Mouse (Mus musculus): ENCODE measurements around the gene Igf2bp3. TPM values are rescaled to one million over a fixed set of nuclear protein-coding genes. Genes with fewer than 3 reads are reported as not detected.

The Igf2bp3 gene
- polyA plus RNA-seq, 1 experiment: 0.30 TPM

- Histone ChIP-seq H3K79me2 (ENCODE audit: control insufficient read depth, insufficient read depth) (no peaks in the 10 kb centered on the region), H3K79me3 (ENCODE audit: low read depth) (no peaks in the 10 kb centered on the region)
- TF ChIP-seq USF1 (IDR thresholded peaks at IDR 0.05; ENCODE audit: low read depth) (no peak), CTCF (IDR thresholded peaks at IDR 0.05; ENCODE audit: control insufficient read depth, insufficient read depth, insufficient read length) (no peak), MAX (IDR thresholded peaks at IDR 0.05) (no peak), MYOD1 (IDR thresholded peaks at IDR 0.05; ENCODE audit: control insufficient read depth, insufficient read length, low read depth) (no peak), FOSL1 (IDR thresholded peaks at IDR 0.05; ENCODE audit: insufficient read depth, low read length, poor library complexity, severe bottlenecking) (no peak), MYOG (IDR thresholded peaks at IDR 0.05; ENCODE audit: control insufficient read depth, extremely low read depth, insufficient read length) (no peak), CEBPB (IDR thresholded peaks at IDR 0.05; ENCODE audit: low read depth) (no peak)
These were observed 40.1 kb downstream of the Igf2bp3 start for GRCm38 (mm10) chr6:49174616-49175015.

GRCm38 (mm10) chr6:49173674-49174073 is 41.1 kb downstream of the Igf2bp3 start:
- H3K79me3 ChIP-seq (ENCODE audit: low read depth): no peaks in the 10 kb centered on the region
- H3K79me2 ChIP-seq (ENCODE audit: control insufficient read depth, insufficient read depth): no peaks in the 10 kb centered on the region
- H3K27me3 ChIP-seq (ENCODE audit: control insufficient read depth, insufficient read depth, insufficient read length): peaks cover 12% of the 10 kb centered on the region
- TF ChIP-seq MYOG (IDR thresholded peaks at IDR 0.05; ENCODE audit: control insufficient read depth, extremely low read depth, insufficient read length): no peak
- TF ChIP-seq MAX (IDR thresholded peaks at IDR 0.05): no peak
- TF ChIP-seq USF1 (IDR thresholded peaks at IDR 0.05; ENCODE audit: low read depth): no peak
- TF ChIP-seq FOSL1 (IDR thresholded peaks at IDR 0.05; ENCODE audit: insufficient read depth, low read length, poor library complexity, severe bottlenecking): no peak
- no peak for TF ChIP-seq CTCF (IDR thresholded peaks at IDR 0.05; ENCODE audit: control insufficient read depth, insufficient read depth, insufficient read length)
- no peak for TF ChIP-seq CEBPB (IDR thresholded peaks at IDR 0.05; ENCODE audit: low read depth)
- TF ChIP-seq MYOD1 (IDR thresholded peaks at IDR 0.05; ENCODE audit: control insufficient read depth, insufficient read length, low read depth): no peak
- no peak overlapping the region for H3K4me3 ChIP-seq (ENCODE audit: insufficient read depth, poor library complexity, severe bottlenecking)
- H3K36me3 ChIP-seq (ENCODE audit: control insufficient read depth, insufficient read depth): no peaks in the 10 kb centered on the region
- H3ac ChIP-seq (ENCODE audit: control insufficient read depth, insufficient read length, low read depth): no peak overlapping the region

More at GRCm38 (mm10) chr6:49174616-49175015, 40.1 kb downstream of the Igf2bp3 start:
- H3ac ChIP-seq (ENCODE audit: control insufficient read depth, insufficient read length, low read depth): no peak overlapping the region
- no peaks in the 10 kb centered on the region for H3K36me3 ChIP-seq (ENCODE audit: control insufficient read depth, insufficient read depth)
- H3K4me3 ChIP-seq (ENCODE audit: insufficient read depth, poor library complexity, severe bottlenecking): no peak overlapping the region
- peaks cover 12% of the 10 kb centered on the region for H3K27me3 ChIP-seq (ENCODE audit: control insufficient read depth, insufficient read depth, insufficient read length)

- H3K27me3 ChIP-seq (ENCODE audit: control insufficient read depth, insufficient read depth, insufficient read length): peaks cover 10% of the 10 kb centered on the region
- no peak overlapping the region for H3ac ChIP-seq (ENCODE audit: control insufficient read depth, insufficient read length, low read depth)
- H3K79me2 ChIP-seq (ENCODE audit: control insufficient read depth, insufficient read depth): no peaks in the 10 kb centered on the region
- no peak overlapping the region for H3K4me3 ChIP-seq (ENCODE audit: insufficient read depth, poor library complexity, severe bottlenecking)
- H3K79me3 ChIP-seq (ENCODE audit: low read depth): no peaks in the 10 kb centered on the region
- TF ChIP-seq CEBPB (IDR thresholded peaks at IDR 0.05; ENCODE audit: low read depth): no peak
- no peak for TF ChIP-seq CTCF (IDR thresholded peaks at IDR 0.05; ENCODE audit: control insufficient read depth, insufficient read depth, insufficient read length)
- no peak for TF ChIP-seq MAX (IDR thresholded peaks at IDR 0.05)
- TF ChIP-seq FOSL1 (IDR thresholded peaks at IDR 0.05; ENCODE audit: insufficient read depth, low read length, poor library complexity, severe bottlenecking): no peak
- no peak for TF ChIP-seq MYOD1 (IDR thresholded peaks at IDR 0.05; ENCODE audit: control insufficient read depth, insufficient read length, low read depth)
- no peak for TF ChIP-seq USF1 (IDR thresholded peaks at IDR 0.05; ENCODE audit: low read depth)
- no peak for TF ChIP-seq MYOG (IDR thresholded peaks at IDR 0.05; ENCODE audit: control insufficient read depth, extremely low read depth, insufficient read length)
- no peaks in the 10 kb centered on the region for H3K36me3 ChIP-seq (ENCODE audit: control insufficient read depth, insufficient read depth)
These were observed 41.5 kb downstream of the Igf2bp3 start for GRCm38 (mm10) chr6:49173265-49173664.

- H3K79me2 ChIP-seq (ENCODE audit: control insufficient read depth, insufficient read depth): no peaks in the 10 kb centered on the region
- TF ChIP-seq CTCF (IDR thresholded peaks at IDR 0.05; ENCODE audit: control insufficient read depth, insufficient read depth, insufficient read length) (no peak), MYOG (IDR thresholded peaks at IDR 0.05; ENCODE audit: control insufficient read depth, extremely low read depth, insufficient read length) (no peak), MYOD1 (IDR thresholded peaks at IDR 0.05; ENCODE audit: control insufficient read depth, insufficient read length, low read depth) (no peak), FOSL1 (IDR thresholded peaks at IDR 0.05; ENCODE audit: insufficient read depth, low read length, poor library complexity, severe bottlenecking) (no peak), USF1 (IDR thresholded peaks at IDR 0.05; ENCODE audit: low read depth) (no peak), MAX (IDR thresholded peaks at IDR 0.05) (no peak), CEBPB (IDR thresholded peaks at IDR 0.05; ENCODE audit: low read depth) (no peak)
- H3ac ChIP-seq (ENCODE audit: control insufficient read depth, insufficient read length, low read depth): no peak overlapping the region
- H3K4me3 ChIP-seq (ENCODE audit: insufficient read depth, poor library complexity, severe bottlenecking): no peak overlapping the region
- H3K36me3 ChIP-seq (ENCODE audit: control insufficient read depth, insufficient read depth): no peaks in the 10 kb centered on the region
- peaks cover 4% of the 10 kb centered on the region for H3K27me3 ChIP-seq (ENCODE audit: control insufficient read depth, insufficient read depth, insufficient read length)
- no peaks in the 10 kb centered on the region for H3K79me3 ChIP-seq (ENCODE audit: low read depth)
These were observed 43.5 kb downstream of the Igf2bp3 start for GRCm38 (mm10) chr6:49171216-49171615.

GRCm38 (mm10) chr6:49168648-49169047 is 46.1 kb downstream of the Igf2bp3 start:
- H3K79me2 ChIP-seq (ENCODE audit: control insufficient read depth, insufficient read depth): no peaks in the 10 kb centered on the region
- no peak overlapping the region for H3ac ChIP-seq (ENCODE audit: control insufficient read depth, insufficient read length, low read depth)
- H3K36me3 ChIP-seq (ENCODE audit: control insufficient read depth, insufficient read depth): no peaks in the 10 kb centered on the region
- H3K4me3 ChIP-seq (ENCODE audit: insufficient read depth, poor library complexity, severe bottlenecking): no peak overlapping the region
- peaks cover 4% of the 10 kb centered on the region for H3K27me3 ChIP-seq (ENCODE audit: control insufficient read depth, insufficient read depth, insufficient read length)
- no peak for TF ChIP-seq FOSL1 (IDR thresholded peaks at IDR 0.05; ENCODE audit: insufficient read depth, low read length, poor library complexity, severe bottlenecking)
- no peak for TF ChIP-seq CTCF (IDR thresholded peaks at IDR 0.05; ENCODE audit: control insufficient read depth, insufficient read depth, insufficient read length)
- TF ChIP-seq USF1 (IDR thresholded peaks at IDR 0.05; ENCODE audit: low read depth): no peak
- no peak for TF ChIP-seq CEBPB (IDR thresholded peaks at IDR 0.05; ENCODE audit: low read depth)
- no peak for TF ChIP-seq MYOD1 (IDR thresholded peaks at IDR 0.05; ENCODE audit: control insufficient read depth, insufficient read length, low read depth)
- TF ChIP-seq MYOG (IDR thresholded peaks at IDR 0.05; ENCODE audit: control insufficient read depth, extremely low read depth, insufficient read length): no peak
- TF ChIP-seq MAX (IDR thresholded peaks at IDR 0.05): no peak
- H3K79me3 ChIP-seq (ENCODE audit: low read depth): no peaks in the 10 kb centered on the region

Measured in C2C12 (cell line).